Mouse (Mus musculus) hindbrain, embryonic 11.5 days (tissue): ENCODE measurements around the gene Mtg2. TPM values are rescaled to one million over a fixed set of nuclear protein-coding genes. Genes with fewer than 3 reads are reported as not detected.
A peak's percentile ranks its signal among the peaks of the same experiment; 100 is the strongest.

ENCODE experiments used
- ATAC-seq: fragments of 200-750 bp; cut with Nextera tagmentation; 2 replicates; pipeline ENCODE4 v1.8.0; 2017; ENCODE audit warnings: mild to moderate bottlenecking, moderate TSS enrichment, moderate library complexity; ENCODE audit not compliant: low FRiP score
- DNase-seq: peaks from one replicate; pipeline ENCODE4 v3.0.0-alpha.2; 2015; ENCODE audit warnings: low spot score
- H3K27ac ChIP-seq: fragments of 300-500 bp; sonication (generic); 2 replicates; pipeline ENCODE4 v1.5.1; 2014; ENCODE audit warnings: mild to moderate bottlenecking, low read depth, low read length
- H3K27me3 ChIP-seq: fragments of 300-500 bp; sonication (generic); 2 replicates; pipeline ENCODE4 v1.6.1; 2014; ENCODE audit warnings: mild to moderate bottlenecking, low read length, moderate library complexity, mixed read lengths; ENCODE audit not compliant: control insufficient read depth, insufficient read depth
- H3K36me3 ChIP-seq: fragments of 300-500 bp; sonication (generic); 2 replicates; pipeline ENCODE4 v1.6.1; 2014; ENCODE audit warnings: mild to moderate bottlenecking, low read length, moderate library complexity, mixed read lengths; ENCODE audit not compliant: control insufficient read depth, insufficient read depth
- H3K4me1 ChIP-seq: fragments of 300-500 bp; sonication (generic); replicated peaks from 2 replicates; pipeline ENCODE4 v1.6.1; 2014; ENCODE audit warnings: low read length, mixed read lengths; ENCODE audit not compliant: control insufficient read depth, insufficient read depth
- H3K4me2 ChIP-seq: fragments of 300-500 bp; sonication (generic); replicated peaks from 2 replicates; pipeline ENCODE4 v1.6.1; 2014; ENCODE audit warnings: mild to moderate bottlenecking, low read depth, low read length
- H3K4me3 ChIP-seq: fragments of 300-500 bp; sonication (generic); 2 replicates; pipeline ENCODE4 v1.5.1; 2014; ENCODE audit warnings: low read depth, low read length
- H3K9ac ChIP-seq: fragments of 300-500 bp; sonication (generic); 2 replicates; pipeline ENCODE4 v1.6.1; 2014; ENCODE audit warnings: low read depth, low read length
- H3K9me3 ChIP-seq: fragments of 300-500 bp; sonication (generic); 2 replicates; pipeline ENCODE4 v1.6.1; 2016; ENCODE audit warnings: low read length; ENCODE audit not compliant: control insufficient read depth
- WGBS: fragments of 180-500 bp; shearing (Covaris S2); extraction: QIAGEN DNeasy Blood & Tissue Kit; methylation state at CpG from one replicate; pipeline ENCODE4 v1.1.7; 2014; 5-methylcytosine and 5-hydroxymethylcytosine counted together
- polyA plus RNA-seq: library from polyadenylated mRNA; unstranded; fragments of >200 nt; fragmentation: Nextera tagmentation; extraction: Ambion mirVana; gene quantifications from 2 replicates; pipeline ENCODE4 v1.2.1, GENCODE M21; 2014

The Mtg2 gene
- polyA plus RNA-seq, 1 experiment from 2014 or later, result 31.5 TPM

- no peak overlapping the region for H3K4me3 ChIP-seq
- WGBS, result 90% methylated on average over 7 of the region's 7 CpGs
Measured at GRCm38 (mm10) chr2:180072886-180073285, 2.5 kb downstream of the Mtg2 start.

GRCm38 (mm10) chr2:180077622-180078021 is 7.2 kb downstream of the Mtg2 start:
- DNase-seq, result no peak
- H3K36me3 ChIP-seq, result no peaks in the 10 kb centered on the region
- H3K27me3 ChIP-seq, result no peaks in the 10 kb centered on the region
- no peak overlapping the region for H3K27ac ChIP-seq
- no peak overlapping the region for H3K4me2 ChIP-seq
- H3K4me3 ChIP-seq, result no peak overlapping the region
- H3K9me3 ChIP-seq, result no peaks in the 10 kb centered on the region
- 68% methylated on average over 3 of the region's 3 CpGs for WGBS
- ATAC-seq, result no peak
- no peaks in the 10 kb centered on the region for H3K4me1 ChIP-seq
- H3K9ac ChIP-seq, result no peak overlapping the region

More at GRCm38 (mm10) chr2:180072886-180073285, 2.5 kb downstream of the Mtg2 start:
- DNase-seq (no peak), ATAC-seq (no peak)
- H3K4me1 ChIP-seq, result 0 out of 2 replicates have a peak, but pooled peaks cover 3% of the 10 kb centered on the region
- no peaks in the 10 kb centered on the region for H3K9me3 ChIP-seq
- no peak overlapping the region for H3K9ac ChIP-seq
- H3K36me3 ChIP-seq, result no peaks in the 10 kb centered on the region
- no peak overlapping the region for H3K4me2 ChIP-seq
- H3K27me3 ChIP-seq, result no peaks in the 10 kb centered on the region
- no peak overlapping the region for H3K27ac ChIP-seq

GRCm38 (mm10) chr2:180080680-180081079 is 10.3 kb downstream of the Mtg2 start:
- Histone ChIP-seq H3K4me1 (no peaks in the 10 kb centered on the region), H3K27ac (no peak overlapping the region), H3K36me3 (peaks cover 2% of the 10 kb centered on the region; the same call in 1 of the 2 replicates), H3K4me3 (no peak overlapping the region), H3K4me2 (no peak overlapping the region), H3K9ac (no peak overlapping the region), H3K27me3 (no peaks in the 10 kb centered on the region), H3K9me3 (no peaks in the 10 kb centered on the region)
- ATAC-seq (no peak), DNase-seq (no peak)
- 89% methylated on average over 8 of the region's 8 CpGs for WGBS

DNA sequence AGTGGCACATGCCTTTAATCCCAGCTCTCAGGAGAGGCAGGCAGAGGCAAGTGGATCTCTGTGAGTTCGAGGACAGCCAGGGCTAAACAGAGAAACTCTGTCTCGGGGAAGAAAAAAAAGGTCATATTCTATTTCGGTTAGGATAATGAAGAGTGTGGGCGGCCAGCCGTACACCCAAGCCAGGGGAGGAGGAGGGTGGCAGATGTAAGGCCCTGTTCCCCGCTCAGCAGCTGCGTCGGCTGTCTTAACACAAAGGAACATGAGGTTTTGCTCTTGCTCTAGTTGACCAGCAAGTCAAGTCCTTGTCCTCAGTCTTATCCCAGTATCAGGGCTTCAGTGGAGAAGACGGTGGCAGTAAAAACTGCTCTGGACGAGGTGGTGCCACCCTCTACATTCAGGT is 12.7 kb downstream of the Mtg2 start:
- WGBS, result 94% methylated on average over 10 of the region's 10 CpGs
- no peak for ATAC-seq
- peaks cover 2% of the 10 kb centered on the region; the same call in 1 of the 2 replicates for H3K36me3 ChIP-seq
- no peaks in the 10 kb centered on the region for H3K4me1 ChIP-seq
- H3K9me3 ChIP-seq, result no peaks in the 10 kb centered on the region
- no peaks in the 10 kb centered on the region for H3K27me3 ChIP-seq
- DNase-seq, result no peak
- no peak overlapping the region for H3K9ac ChIP-seq
- H3K4me3 ChIP-seq, result no peak overlapping the region
- no peak overlapping the region for H3K4me2 ChIP-seq
- no peak overlapping the region for H3K27ac ChIP-seq

DNA sequence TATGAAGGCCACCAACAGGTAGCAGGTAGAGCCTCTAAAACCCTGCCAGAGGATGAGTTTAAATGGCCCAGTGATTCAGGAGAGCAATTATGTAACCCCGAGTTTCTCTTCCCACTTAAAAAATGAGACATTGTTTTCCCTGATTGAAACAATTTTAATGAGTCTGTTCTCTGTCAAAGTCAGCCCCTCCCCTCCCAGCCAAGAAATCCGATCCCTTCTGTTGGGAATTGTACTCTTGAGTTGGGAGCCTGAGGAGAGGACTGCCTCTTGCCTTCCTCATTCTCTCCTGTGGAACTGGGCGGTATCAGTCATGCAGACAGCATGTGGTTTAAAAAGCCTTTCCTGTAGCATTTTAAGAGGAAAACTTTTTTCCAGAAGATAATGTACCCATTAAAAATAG is 14.2 kb downstream of the Mtg2 start:
- ATAC-seq (no peak), DNase-seq (no peak)
- WGBS, result 48% methylated on average over 3 of the region's 3 CpGs
- H3K27ac ChIP-seq, result no peak overlapping the region
- H3K4me3 ChIP-seq, result no peak overlapping the region
- no peaks in the 10 kb centered on the region for H3K27me3 ChIP-seq
- H3K9ac ChIP-seq, result no peak overlapping the region
- H3K4me2 ChIP-seq, result no peak overlapping the region
- peaks cover 2% of the 10 kb centered on the region; the same call in 1 of the 2 replicates for H3K36me3 ChIP-seq
- H3K9me3 ChIP-seq, result no peaks in the 10 kb centered on the region
- H3K4me1 ChIP-seq, result no peaks in the 10 kb centered on the region

DNA sequence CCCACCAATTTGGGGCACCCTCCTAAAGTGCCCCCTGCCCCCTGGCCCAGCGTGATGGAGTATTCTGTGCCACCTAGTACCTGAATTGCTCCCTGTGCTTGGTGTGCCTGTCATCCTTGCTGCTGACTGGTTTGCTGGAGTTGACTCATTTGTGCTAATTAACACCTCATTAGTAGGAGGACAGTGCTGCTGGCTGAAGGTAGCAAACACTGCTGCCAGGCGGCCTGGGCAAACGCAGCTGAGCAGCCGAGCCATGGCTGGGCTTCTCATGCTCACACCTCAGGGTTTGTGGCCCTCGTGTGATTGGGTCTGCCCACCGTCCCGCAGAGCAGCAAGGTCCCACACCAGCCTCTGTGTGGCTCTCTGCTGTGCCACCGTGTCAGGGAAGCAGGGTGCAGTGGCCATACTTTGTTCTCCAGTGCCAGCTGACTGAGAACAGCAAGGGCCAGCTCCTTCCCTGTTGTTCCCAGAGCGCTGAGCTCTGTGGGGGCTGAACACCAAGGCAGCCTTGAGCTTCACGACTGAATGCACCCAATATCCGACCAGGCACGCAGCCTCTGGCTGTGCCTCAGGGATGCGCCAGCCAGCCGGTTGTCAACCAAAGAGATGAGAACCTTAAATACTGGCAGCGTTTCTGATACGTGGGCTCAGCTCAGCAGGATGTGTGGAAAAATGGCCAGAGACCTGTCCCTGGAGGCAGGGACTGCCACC is 15.7 kb downstream of the Mtg2 start:
- H3K4me1 ChIP-seq, result no peaks in the 10 kb centered on the region
- H3K27ac ChIP-seq, result no peak overlapping the region
- no peaks in the 10 kb centered on the region for H3K27me3 ChIP-seq
- ATAC-seq, result no peak
- no peak overlapping the region for H3K4me3 ChIP-seq
- no peak overlapping the region for H3K4me2 ChIP-seq
- H3K9ac ChIP-seq, result no peak overlapping the region
- H3K36me3 ChIP-seq, result peaks cover 2% of the 10 kb centered on the region; the same call in 1 of the 2 replicates
- WGBS, result 78% methylated on average over 16 of the region's 16 CpGs
- no peaks in the 10 kb centered on the region for H3K9me3 ChIP-seq
- DNase-seq, result no peak

- H3K36me3 ChIP-seq, result peaks cover 2% of the 10 kb centered on the region; the same call in 1 of the 2 replicates
- no peak for DNase-seq
- H3K9me3 ChIP-seq, result no peaks in the 10 kb centered on the region
- H3K9ac ChIP-seq, result no peak overlapping the region
- no peak overlapping the region for H3K4me3 ChIP-seq
- no peaks in the 10 kb centered on the region for H3K4me1 ChIP-seq
- no peak overlapping the region for H3K27ac ChIP-seq
- ATAC-seq, result 0 out of 2 replicates have a peak, but pooled peaks have one; percentile 25
- 87% methylated on average over 5 of the region's 5 CpGs for whole genome bisulfite sequencing
- H3K27me3 ChIP-seq, result no peaks in the 10 kb centered on the region
- no peak overlapping the region for H3K4me2 ChIP-seq
Measured at GRCm38 (mm10) chr2:180086637-180087027, 16.2 kb downstream of the Mtg2 start.

- 93% methylated on average over 4 of the region's 4 CpGs for WGBS
- Histone ChIP-seq H3K27ac (no peak overlapping the region), H3K27me3 (no peaks in the 10 kb centered on the region), H3K4me3 (no peak overlapping the region), H3K9me3 (no peaks in the 10 kb centered on the region), H3K4me2 (no peak overlapping the region), H3K9ac (no peak overlapping the region), H3K36me3 (peaks cover 2% of the 10 kb centered on the region; the same call in 1 of the 2 replicates), H3K4me1 (no peaks in the 10 kb centered on the region)
- DNase-seq (no peak), ATAC-seq (no peak)
Measured at GRCm38 (mm10) chr2:180087472-180087871, 17.1 kb downstream of the Mtg2 start.

DNA sequence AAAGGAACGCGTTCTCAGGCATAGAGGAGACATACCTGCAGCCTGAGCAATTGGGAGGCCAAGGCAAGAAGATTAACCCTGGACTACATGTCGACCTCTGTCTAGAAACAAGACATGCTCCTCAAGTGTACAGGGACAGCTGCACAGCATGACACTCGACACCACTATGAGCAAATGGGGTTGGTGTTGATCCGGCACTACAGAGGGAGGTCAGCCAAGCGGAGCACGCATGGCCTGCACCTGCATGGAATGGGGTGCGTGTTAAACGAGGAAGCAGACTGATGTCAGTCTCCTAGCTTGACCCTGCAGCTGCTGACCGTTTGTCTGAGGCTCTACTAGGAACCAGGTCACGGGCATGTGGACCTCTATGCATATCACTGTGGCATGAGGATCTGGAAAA is 19.9 kb downstream of the Mtg2 start:
- H3K9ac ChIP-seq, result no peak overlapping the region
- no peak for ATAC-seq
- 68% methylated on average over 11 of the region's 11 CpGs for WGBS

More for the DNA sequence above, 19.9 kb downstream of the Mtg2 start:
- no peak overlapping the region for H3K4me2 ChIP-seq
- H3K4me3 ChIP-seq, result no peak overlapping the region
- H3K27ac ChIP-seq, result no peak overlapping the region
- no peaks in the 10 kb centered on the region for H3K4me1 ChIP-seq
- no peaks in the 10 kb centered on the region for H3K9me3 ChIP-seq
- DNase-seq, result no peak
- H3K27me3 ChIP-seq, result no peaks in the 10 kb centered on the region
- peaks cover 2% of the 10 kb centered on the region; the same call in 1 of the 2 replicates for H3K36me3 ChIP-seq
